ENCODE assay signal across 23 mouse cellular contexts in the genomic region with DNA sequence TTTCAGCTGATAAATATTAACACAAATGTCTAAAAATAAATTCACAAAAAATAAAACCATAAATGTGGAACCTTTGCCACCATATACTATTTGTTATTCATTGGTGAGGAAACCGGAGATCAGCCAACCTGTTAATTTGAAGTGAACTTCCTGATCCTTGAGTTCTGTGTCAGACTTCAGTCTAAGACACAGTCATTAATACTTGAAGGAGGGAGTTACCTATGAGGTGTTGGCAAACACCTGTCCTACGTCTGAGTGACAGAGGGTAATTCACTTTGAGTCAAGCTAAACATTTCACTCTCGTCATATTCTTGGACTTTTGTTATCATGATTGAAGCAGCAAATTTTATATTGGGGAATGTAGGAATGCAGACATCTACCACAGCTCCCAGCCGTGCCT.
DNase-seq lines count a peak whose midpoint lies in the region; ATAC-seq and TF ChIP-seq lines count a peak whose summit lies in the region.
"Had no signal": no experiment of that assay in that cellular context is flagged by ENCODE, and none has a peak within 500 bp of the region (broad histone marks: within the 10 kb centered on the region; RNA-seq: fewer than 3 reads in every experiment).

No protein-coding gene starts in this region.

- TF ChIP-seq CTCF in intestine, postnatal 0 days (IDR thresholded peaks at IDR 0.05; ENCODE audit: low read depth), result no peak

- no peaks in the 10 kb centered on the region for H3K9me3 ChIP-seq in intestine, postnatal 0 days (ENCODE audit: control insufficient read depth)
- H3K9me3 ChIP-seq: forebrain, embryonic 15.5 days had no signal

- no peaks in the 10 kb centered on the region for H3K4me1 ChIP-seq in intestine, postnatal 0 days (replicated peaks; ENCODE audit: control insufficient read depth, insufficient read depth, low read length)
- H3K4me1 ChIP-seq: embryonic facial prominence, embryonic 10.5 days; embryonic facial prominence, embryonic 12.5 days; forebrain, embryonic 13.5 days; forebrain, embryonic 15.5 days had no signal

- no peak overlapping the region for H3K4me2 ChIP-seq in intestine, postnatal 0 days (replicated peaks; ENCODE audit: low read depth)
- H3K4me2 ChIP-seq: embryonic facial prominence, embryonic 12.5 days; forebrain, embryonic 13.5 days; forebrain, embryonic 15.5 days had no signal

- no peak overlapping the region for H3K9ac ChIP-seq in intestine, postnatal 0 days (ENCODE audit: low read depth, low read length)
- H3K9ac ChIP-seq: embryonic facial prominence, embryonic 12.5 days; forebrain, embryonic 13.5 days; forebrain, embryonic 15.5 days had no signal

- no peak overlapping the region for H3K4me3 ChIP-seq in intestine, postnatal 0 days (ENCODE audit: low read depth, low read length)
- H3K4me3 ChIP-seq: embryonic facial prominence, embryonic 10.5 days; embryonic facial prominence, embryonic 12.5 days; forebrain, embryonic 13.5 days; forebrain, embryonic 15.5 days had no signal

- DNase-seq in kidney, adult 9 months, result peak; percentile 4
- no peak for DNase-seq in kidney, postnatal 4 days
- no peak for DNase-seq in urinary bladder, postnatal 36 days (ENCODE audit: low spot score in 2 of 2)
- no peak for DNase-seq in frontal cortex, postnatal 36 days (ENCODE audit: low spot score in 2 of 2)
- DNase-seq: adrenal gland, adult 8-10 months; adrenal gland, postnatal 14 days; adrenal gland, postnatal 36 days; B cell, adult 2 months; cerebellum, adult 11-12 months; cerebellum, adult 2 months; cerebellum, adult 9-10 months; cerebellum, postnatal 10 days; cerebellum, postnatal 25 days had no signal

- 35% methylated on average over 4 of the region's 4 CpGs for WGBS in intestine, postnatal 0 days

- H3K36me3 ChIP-seq in intestine, postnatal 0 days (ENCODE audit: control insufficient read depth, insufficient read depth), result no peaks in the 10 kb centered on the region
- H3K36me3 ChIP-seq: embryonic facial prominence, embryonic 10.5 days; embryonic facial prominence, embryonic 12.5 days; forebrain, embryonic 15.5 days; G1E had no signal

- no peak overlapping the region for H3K27ac ChIP-seq in intestine, postnatal 0 days (ENCODE audit: low read depth, low read length)
- H3K27ac ChIP-seq: embryonic facial prominence, embryonic 10.5 days; embryonic facial prominence, embryonic 12.5 days; forebrain, embryonic 13.5 days; forebrain, embryonic 15.5 days had no signal

- ATAC-seq in intestine, postnatal 0 days, result peak; percentile 73
- ATAC-seq: activated CD4-positive, CD25-positive, alpha-beta regulatory T cell, adult 4 months; CD4-positive, CD25-positive, alpha-beta regulatory T cell, adult 4 months; forebrain, embryonic 13.5 days; forebrain, embryonic 15.5 days; Patski had no signal

- no peaks in the 10 kb centered on the region for H3K27me3 ChIP-seq in intestine, postnatal 0 days (replicated peaks; ENCODE audit: control insufficient read depth, insufficient read depth, low read length)
- H3K27me3 ChIP-seq: CH12.LX; embryonic facial prominence, embryonic 12.5 days; forebrain, embryonic 13.5 days; forebrain, embryonic 15.5 days; Patski had no signal
